Mouse (Mus musculus) C2C12 (cell line): ENCODE data around the gene Ssh3.

ENCODE experiments used
- CEBPB ChIP-seq: IDR thresholded peaks from one replicate; pipeline ENCODE4 v1.6.1; 2011; ENCODE audit warnings: low read depth, mild to moderate bottlenecking, control low read depth, moderate library complexity
- CTCF ChIP-seq: IDR thresholded peaks from one replicate; pipeline ENCODE4 v1.5.1; 2011; ENCODE audit not compliant: control insufficient read depth, insufficient read depth, insufficient read length
- FOSL1 ChIP-seq: IDR thresholded peaks from one replicate; pipeline ENCODE4 v1.8.0; 2011; ENCODE audit warnings: mild to moderate bottlenecking, low read length; ENCODE audit not compliant: poor library complexity, insufficient read depth, severe bottlenecking
- MAX ChIP-seq: IDR thresholded peaks from one replicate; pipeline ENCODE4 v1.6.1; 2011; ENCODE audit warnings: mild to moderate bottlenecking, control low read depth
- MYOD1 ChIP-seq: IDR thresholded peaks from one replicate; pipeline ENCODE4 v1.6.1; 2011; ENCODE audit warnings: low read depth; ENCODE audit not compliant: control insufficient read depth, insufficient read length
- USF1 ChIP-seq: IDR thresholded peaks from one replicate; pipeline ENCODE4 v1.6.1; 2011; ENCODE audit warnings: low read depth, mild to moderate bottlenecking, control low read depth, moderate library complexity

- TF ChIP-seq CTCF (no peak), CEBPB (no peak), MAX (no peak), USF1 (no peak), FOSL1 (no peak), MYOD1 (no peak)
Observed at GRCm38 (mm10) chr19:4214071-4214770, 54.8 kb downstream of the Ssh3 start, which contains the start of the genes Clcf1 and AC109138.7.
